Mouse (Mus musculus) WW6 (cell line): ENCODE measurements at regions not wholly inside any gene's neighbourhood (a gene's known extent, or its start where the extent isn't known, plus 50 kb on each side); places are given as distances from the start of the nearest gene placed in this dataset.

Source experiments
- DNase-seq: peaks from one replicate; pipeline ENCODE4 v3.0.0-alpha.2; 2013; ENCODE audit warnings: low read depth, low spot score

GRCm38 (mm10) chr1:194208034-194209000 is 409.7 kb upstream of the Plxna2 start:
- no peak for DNase-seq

DNA sequence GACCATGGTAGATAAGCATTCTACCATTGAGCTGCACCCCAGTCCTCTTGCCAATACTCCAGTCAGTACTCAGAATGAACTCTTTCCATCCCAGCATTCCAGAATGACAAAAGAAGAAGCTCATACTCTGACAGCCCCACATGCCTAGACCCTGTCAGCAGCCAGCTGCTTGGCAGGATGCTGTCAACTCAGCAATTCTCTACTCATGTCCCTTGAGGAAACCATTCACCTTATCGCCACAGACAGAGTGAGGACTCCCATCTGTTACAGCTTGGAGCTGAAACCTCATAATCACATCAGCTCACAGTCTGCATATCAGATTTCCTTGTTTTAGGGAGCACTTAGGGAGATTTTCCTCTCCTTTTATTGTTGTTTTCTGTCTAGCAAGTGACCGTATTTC is 420.5 kb upstream of the Plxna2 start:
- no peak for DNase-seq

GRCm38 (mm10) chr1:194182293-194182692 is 435.7 kb upstream of the Plxna2 start:
- DNase-seq, result no peak

GRCm38 (mm10) chr1:194161469-194161868 is 456.5 kb upstream of the Plxna2 start:
- no peak for DNase-seq

- no peak for DNase-seq
Measured at GRCm38 (mm10) chr1:194160761-194161461, 457.1 kb upstream of the Plxna2 start.

- no peak for DNase-seq
Measured at GRCm38 (mm10) chr1:194157268-194157667, 460.8 kb upstream of the Plxna2 start.

DNA sequence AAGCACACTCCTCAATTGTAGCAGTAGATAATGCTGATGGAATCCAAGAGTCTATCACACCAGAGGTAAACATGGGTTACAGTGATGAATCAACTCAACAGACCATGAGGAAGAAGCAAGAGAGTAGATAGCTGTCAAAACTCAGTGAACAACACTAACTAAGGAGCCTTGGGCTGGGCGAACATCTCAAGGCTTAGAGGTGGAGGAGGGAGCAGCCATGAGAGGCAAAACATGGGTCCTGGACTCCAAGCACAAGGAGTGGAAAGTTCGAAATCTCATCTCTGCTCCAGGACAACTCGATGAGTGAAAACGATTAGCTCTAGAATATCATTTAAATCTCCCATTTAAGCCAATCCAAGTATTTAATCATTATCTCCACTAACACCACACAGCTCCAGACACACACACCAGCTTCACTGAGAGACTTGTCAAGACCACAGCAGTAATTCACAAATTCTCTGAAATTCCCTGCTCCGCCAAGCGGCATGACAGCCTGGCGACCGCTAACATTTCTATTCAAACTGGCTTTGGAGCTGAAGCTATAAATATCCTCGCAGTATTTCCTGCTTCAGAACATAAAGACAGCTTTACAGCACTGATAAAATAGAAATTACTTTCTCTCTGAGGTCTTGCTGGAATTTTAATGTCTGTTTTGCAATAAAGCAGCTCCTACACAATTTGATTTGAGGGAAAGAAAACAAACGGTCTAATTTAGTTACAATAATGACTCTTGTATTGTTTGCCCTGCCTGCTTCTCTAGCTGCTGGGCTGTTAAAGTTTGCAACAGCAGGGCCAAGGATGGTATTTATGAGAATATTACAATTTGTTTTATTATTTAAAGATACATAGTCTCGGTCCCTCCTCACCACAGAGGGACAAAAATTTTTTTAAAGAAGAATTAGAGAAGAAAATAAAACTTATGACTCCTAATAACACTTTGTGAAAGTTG is 469.3 kb upstream of the Plxna2 start:
- no peak for DNase-seq

GRCm38 (mm10) chr1:194117631-194118360 is 500.2 kb upstream of the Plxna2 start:
- DNase-seq, result no peak

DNA sequence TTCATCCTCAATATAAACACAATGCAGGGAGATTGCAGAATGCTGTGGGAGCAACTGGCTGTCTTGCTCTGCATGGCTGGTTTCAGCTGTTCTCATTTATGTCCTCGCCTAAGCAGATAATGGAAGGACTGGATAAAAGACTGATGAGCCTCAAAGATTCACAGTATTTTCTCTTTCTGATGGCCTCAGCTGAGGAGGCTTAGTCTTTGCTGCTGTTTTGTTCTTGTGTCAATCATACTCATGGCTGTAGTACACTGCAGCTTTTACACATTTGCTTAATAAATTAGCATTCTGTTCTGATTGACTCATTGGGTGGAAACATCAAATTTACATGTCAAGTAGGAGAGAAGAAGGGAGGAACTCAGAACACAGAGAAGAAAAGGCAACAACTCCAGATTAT is 503.6 kb upstream of the Plxna2 start:
- no peak for DNase-seq

DNA sequence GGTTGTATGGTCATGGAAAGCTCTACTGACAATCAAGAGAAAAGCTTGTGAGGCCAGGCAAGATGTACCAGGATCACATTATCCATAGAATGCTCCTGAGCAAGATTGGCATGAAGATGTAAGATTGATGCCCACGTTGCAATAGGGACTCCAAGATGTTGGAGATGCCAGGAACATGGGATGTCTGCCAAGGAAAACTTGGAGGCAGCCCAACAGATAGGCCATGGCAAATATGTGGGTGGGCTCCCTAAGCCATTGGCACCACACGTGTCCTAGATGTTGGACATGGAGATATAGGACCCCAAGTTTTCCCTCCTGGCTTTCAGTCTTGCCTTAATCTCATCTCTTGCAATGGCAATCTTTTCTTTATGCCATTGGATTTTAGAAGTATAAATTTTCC is 506.1 kb upstream of the Plxna2 start:
- no peak for DNase-seq

DNA sequence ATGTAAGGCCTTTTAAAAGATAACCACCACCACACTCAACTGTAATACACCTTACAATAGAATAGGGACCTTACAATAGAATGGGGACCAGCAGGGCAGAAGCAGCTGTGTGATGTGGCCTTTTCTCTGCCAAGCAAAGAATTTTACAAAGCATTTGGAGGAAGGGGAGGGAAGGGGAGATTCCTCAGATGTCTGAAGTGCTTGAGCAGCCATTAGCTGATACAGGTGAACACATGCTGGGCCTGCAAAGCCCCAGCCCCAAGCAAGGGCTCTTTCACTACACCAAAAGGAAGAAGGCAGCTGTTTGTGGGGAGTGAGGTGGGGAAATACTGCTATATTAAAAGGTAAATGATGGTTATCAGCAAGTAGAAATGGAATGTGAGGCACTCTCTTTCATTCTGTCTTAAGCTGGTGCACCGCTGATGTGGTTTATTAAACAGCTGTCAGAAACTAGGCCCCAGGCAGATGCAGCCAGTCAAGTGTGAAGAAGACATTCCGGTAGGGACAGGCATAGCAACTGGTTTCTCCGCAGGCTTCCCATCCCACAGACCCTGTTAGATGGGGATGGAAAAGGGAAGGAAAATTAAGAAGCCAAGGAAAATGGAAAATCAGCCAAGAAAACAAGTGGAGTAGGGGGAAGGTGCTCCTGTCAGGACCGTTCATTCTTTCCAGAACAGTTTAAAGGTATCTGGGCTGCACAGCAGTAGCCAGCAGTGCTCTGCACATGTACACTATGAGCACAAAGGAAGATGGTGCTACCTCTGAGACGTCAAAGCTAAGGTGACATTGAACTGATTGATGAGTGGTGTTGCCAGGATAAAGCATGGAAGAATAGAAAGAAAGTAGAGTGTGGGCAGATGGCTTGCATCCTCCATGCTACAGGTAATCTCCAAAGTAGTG is 508.6 kb upstream of the Plxna2 start:
- DNase-seq, result no peak

DNA sequence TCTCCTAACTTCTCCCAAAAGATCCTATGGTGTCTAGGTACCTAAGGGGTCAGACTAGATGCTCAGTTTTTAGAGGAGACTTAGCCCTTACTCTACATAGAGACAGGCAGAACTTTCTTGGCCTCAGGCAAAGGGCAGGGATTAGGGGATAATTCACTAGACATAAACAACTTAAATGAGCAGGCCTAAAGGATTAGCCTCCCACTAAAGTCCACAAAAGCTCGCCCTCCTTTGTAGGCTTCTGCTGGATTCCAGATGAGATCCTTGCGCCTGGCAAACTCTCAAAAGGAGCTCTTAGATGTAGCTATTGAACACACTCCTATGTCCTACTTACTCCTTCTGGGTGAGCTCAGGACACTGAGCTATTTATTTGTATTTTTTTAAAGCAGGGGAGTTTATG is 509.9 kb upstream of the Plxna2 start:
- no peak for DNase-seq

GRCm38 (mm10) chr1:194107271-194107938 is 510.6 kb upstream of the Plxna2 start:
- DNase-seq, result no peak

- no peak for DNase-seq
Measured at GRCm38 (mm10) chr1:194089918-194090548, 528.0 kb upstream of the Plxna2 start.

DNA sequence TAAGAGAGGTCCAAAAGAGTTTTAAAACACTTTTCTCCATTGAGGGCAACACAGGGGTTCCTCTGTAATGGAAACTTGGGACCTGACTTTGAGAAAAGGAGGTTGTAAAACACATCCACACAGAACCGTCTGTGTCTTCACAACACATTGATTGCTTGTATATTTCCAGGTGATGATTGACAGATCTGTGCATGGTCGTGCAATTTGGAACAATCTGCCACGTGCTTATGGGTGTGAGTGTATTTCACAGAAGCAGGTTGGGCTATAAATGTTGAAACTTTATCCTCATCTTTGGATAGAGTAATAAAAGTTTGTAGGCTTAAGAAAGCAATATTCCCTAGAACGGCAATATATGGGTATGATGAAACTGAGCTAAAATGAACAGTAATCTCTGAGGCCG is 559.5 kb upstream of the Plxna2 start:
- DNase-seq, result no peak

GRCm38 (mm10) chr1:194056544-194056943 is 561.5 kb upstream of the Plxna2 start:
- no peak for DNase-seq

DNA sequence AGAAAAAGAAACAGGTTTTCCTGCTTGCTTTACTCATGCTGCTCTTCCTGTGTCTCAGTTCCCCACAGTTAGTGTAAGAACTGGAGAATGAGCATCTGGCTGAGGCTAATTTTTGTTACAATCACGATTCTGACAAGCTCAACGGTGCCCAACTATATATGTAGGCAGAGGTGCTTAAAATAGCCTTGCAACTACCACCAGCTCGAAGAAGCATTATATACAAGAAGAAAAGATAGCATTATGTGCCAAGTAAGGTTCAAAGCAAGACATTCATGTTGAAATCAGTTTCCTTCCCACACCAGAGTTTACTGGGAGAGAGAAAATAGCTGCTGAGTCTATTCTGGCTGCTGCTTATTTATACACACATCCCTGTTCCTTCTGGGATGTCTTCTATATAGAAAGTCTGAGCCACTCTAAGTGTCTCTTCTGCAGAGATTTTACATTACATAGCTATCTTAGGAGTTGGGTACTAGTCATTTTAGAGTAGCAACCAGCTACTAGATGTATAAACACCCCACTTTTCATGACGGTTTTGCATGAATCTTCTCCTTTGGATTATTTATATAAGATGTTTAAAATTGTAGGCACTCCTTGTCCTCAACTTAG is 568.2 kb upstream of the Plxna2 start:
- DNase-seq, result no peak
